Mouse (Mus musculus): ENCODE data around the gene Ep300. TPM values are rescaled to one million over a fixed set of nuclear protein-coding genes. Genes with fewer than 3 reads are reported as not detected.

The Ep300 gene
- polyA plus RNA-seq (2017; shearing (Covaris generic)) = 34.3 TPM

GRCm38 (mm10) chr15:81584913-81585745, at the start of gene Ep300:
Gene Ep300, plus strand, starts transcription at chr15:81585351.

GRCm38 (mm10) chr15:81663697-81664561, 78.8 kb downstream of the Ep300 start, which contains the start of gene L3mbtl2:
Gene L3mbtl2, plus strand, starts transcription at chr15:81663889.

GRCm38 (mm10) chr15:81697175-81697574, 112.0 kb downstream of the Ep300 start, which contains the start of gene Chadl:
Gene Chadl, minus strand, starts transcription at chr15:81697287.

Other genes starting within 250 kb of the Ep300 start
- 50.6 TPM for gene Slc25a17, start 224.5 kb upstream of the Ep300 start, polyA plus RNA-seq (2017; shearing (Covaris generic))
- gene St13, start 185.3 kb upstream of the Ep300 start, polyA plus RNA-seq (2017; shearing (Covaris generic)) = 89.3 TPM
- gene Xpnpep3, start 185.2 kb upstream of the Ep300 start, polyA plus RNA-seq (2017; shearing (Covaris generic)) = 5.9 TPM
- gene Dnajb7, start 177.1 kb upstream of the Ep300 start, polyA plus RNA-seq (2017; shearing (Covaris generic)) = 1.6 TPM
- gene Rbx1, start 119.1 kb upstream of the Ep300 start, polyA plus RNA-seq (2017; shearing (Covaris generic)) = 271 TPM
- gene L3mbtl2, start 78.5 kb downstream of the Ep300 start, polyA plus RNA-seq (2017; shearing (Covaris generic)) = 25.9 TPM
- gene Chadl, start 111.9 kb downstream of the Ep300 start, polyA plus RNA-seq (2017; shearing (Covaris generic)) = 0.32 TPM
- gene Zc3h7b, start 159.7 kb downstream of the Ep300 start, polyA plus RNA-seq (2017; shearing (Covaris generic)) = 3.7 TPM
- gene Rangap1, start 160.2 kb downstream of the Ep300 start, polyA plus RNA-seq (2017; shearing (Covaris generic)) = 68.9 TPM
- gene Tef, start 217.1 kb downstream of the Ep300 start, polyA plus RNA-seq (2017; shearing (Covaris generic)) = 31.5 TPM